Mouse (Mus musculus) regulatory T cell (primary cell): ENCODE results near the gene Lsp1.

Experiments
- in situ Hi-C: fragments of 300-600 bp; cut with MboI, MseI; formaldehyde crosslinking; loops from one replicate; pipeline ENCODE4 v1.15.1; 2025; ENCODE audit warnings: high pct_unique_total_duplicates

The Lsp1 gene

GRCm38 (mm10) chr7:142474799-142475198 is 14.2 kb downstream of the Lsp1 start:
- in situ Hi-C loops: no loop called here

GRCm38 (mm10) chr7:142475641-142476040 is 15.0 kb downstream of the Lsp1 start:
- in situ Hi-C loops: no loop called here

- in situ Hi-C loops: no loop called here
These were observed 15.7 kb downstream of the Lsp1 start for GRCm38 (mm10) chr7:142476271-142476670.

GRCm38 (mm10) chr7:142476795-142477452 is 16.3 kb downstream of the Lsp1 start:
- in situ Hi-C loops: no loop called here

GRCm38 (mm10) chr7:142478001-142478400 is 17.4 kb downstream of the Lsp1 start:
- in situ Hi-C loops: no loop called here

GRCm38 (mm10) chr7:142478574-142478973 is 18.0 kb downstream of the Lsp1 start:
- in situ Hi-C loops: no loop called here

GRCm38 (mm10) chr7:142479307-142479706 is 18.7 kb downstream of the Lsp1 start:
- in situ Hi-C loops: no loop called here

GRCm38 (mm10) chr7:142479886-142480285 is 19.3 kb downstream of the Lsp1 start:
- in situ Hi-C loops: no loop called here

GRCm38 (mm10) chr7:142480661-142481060 is 20.1 kb downstream of the Lsp1 start:
- in situ Hi-C loops: no loop called here

- in situ Hi-C loops: no loop called here
These were observed 20.6 kb downstream of the Lsp1 start for GRCm38 (mm10) chr7:142481186-142481567.

GRCm38 (mm10) chr7:142481568-142482255 is 21.1 kb downstream of the Lsp1 start:
- in situ Hi-C loops: no loop called here

- in situ Hi-C loops: no loop called here
These were observed 21.6 kb downstream of the Lsp1 start for GRCm38 (mm10) chr7:142482256-142482609.

GRCm38 (mm10) chr7:142483136-142483535 is 22.5 kb downstream of the Lsp1 start:
- in situ Hi-C loops: no loop called here

- in situ Hi-C loops: no loop called here
These were observed 24.2 kb downstream of the Lsp1 start for GRCm38 (mm10) chr7:142484780-142485179.

- in situ Hi-C loops: no loop called here
These were observed 26.1 kb downstream of the Lsp1 start for GRCm38 (mm10) chr7:142486751-142487162.

- in situ Hi-C loops: no loop called here
These were observed 26.8 kb downstream of the Lsp1 start for GRCm38 (mm10) chr7:142487341-142487859.

- in situ Hi-C loops: no loop called here
These were observed 27.4 kb downstream of the Lsp1 start for GRCm38 (mm10) chr7:142488053-142488452.

GRCm38 (mm10) chr7:142493535-142493934 is 32.9 kb downstream of the Lsp1 start:
- in situ Hi-C loops: no loop called here

GRCm38 (mm10) chr7:142496158-142496557 is 35.5 kb downstream of the Lsp1 start:
- in situ Hi-C loops: loop anchor here (5.0 kb wide), 2 partner anchors 54 to 159 kb away; partner anchors contain the start of gene Tnni2

GRCm38 (mm10) chr7:142496800-142497199 is 36.2 kb downstream of the Lsp1 start:
- in situ Hi-C loops: loop anchor here (5.0 kb wide), 2 partner anchors 54 to 159 kb away; partner anchors contain the start of gene Tnni2

- in situ Hi-C loops: loop anchor here (5.0 kb wide), 2 partner anchors 55 to 160 kb away; partner anchors contain the start of gene Tnni2
These were observed 37.2 kb downstream of the Lsp1 start for GRCm38 (mm10) chr7:142497775-142498174.

- in situ Hi-C loops: loop anchor here (5.0 kb wide), 2 partner anchors 56 to 161 kb away; partner anchors contain the start of gene Tnni2
These were observed 38.0 kb downstream of the Lsp1 start, which contains the start of gene Tnnt3 for GRCm38 (mm10) chr7:142498575-142498974. Gene Tnnt3, plus strand, starts transcription at chr7:142498836.
